8 mouse cellular contexts compared by ENCODE assay signal in the genomic region with DNA sequence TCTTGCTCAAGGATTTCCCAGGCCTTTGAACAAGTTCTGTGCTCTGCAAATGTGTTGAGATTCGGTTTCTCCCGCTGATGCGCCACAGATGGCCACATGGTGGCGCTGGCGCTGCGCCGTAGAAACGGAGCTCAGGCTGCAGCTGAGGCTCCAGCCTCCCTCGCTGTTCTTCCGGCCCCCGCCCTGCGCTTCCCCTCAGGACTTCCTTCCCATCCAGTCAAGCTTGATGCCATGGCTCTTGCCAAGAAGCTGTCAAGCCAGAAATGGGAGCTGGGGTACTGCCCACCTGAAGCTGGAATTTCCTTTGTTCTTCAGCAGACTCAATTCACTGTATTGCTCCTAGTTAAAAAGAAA.
A peak's percentile ranks its signal among the peaks of the same experiment; 100 is the strongest.
DNase-seq lines count a peak whose midpoint lies in the region; ATAC-seq lines count a peak whose summit lies in the region.

No protein-coding gene starts in this region.

- 0 out of 2 replicates have a peak, but pooled peaks cover 3% of the 10 kb centered on the region for H3K4me1 ChIP-seq in midbrain, embryonic 12.5 days

- peak; percentile 96 for ATAC-seq in midbrain, embryonic 12.5 days (ENCODE audit: low FRiP score, low read depth)

- no peaks in the 10 kb centered on the region for H3K27me3 ChIP-seq in midbrain, embryonic 12.5 days

- H3K9ac ChIP-seq in midbrain, embryonic 12.5 days (replicated peaks), result no peak overlapping the region

- WGBS in midbrain, embryonic 12.5 days, result 2% methylated on average over 12 of the region's 12 CpGs

- H3K4me3 ChIP-seq in midbrain, embryonic 12.5 days, result no peak overlapping the region

- H3K36me3 ChIP-seq in midbrain, embryonic 12.5 days, result no peaks in the 10 kb centered on the region

- intact Hi-C loops in left cerebral cortex, postnatal 36 days (cut with DNase I), result loop anchor here (2.0 to 10.0 kb wide), 5 partner anchors 74 to 1436 kb away; no protein-coding TSS in a partner anchor

- no peak overlapping the region for H3K27ac ChIP-seq in midbrain, embryonic 12.5 days (replicated peaks)

- peak; percentile 87 to 92 for DNase-seq in adrenal gland, postnatal 36 days
- DNase-seq in embryo, embryonic 9.5 days (ENCODE audit: extremely low spot score), result peak; percentile 82
- peak; percentile 99 for DNase-seq in heart, adult 11 months
- DNase-seq in kidney, adult 11 months, result peak; percentile 89
- peak; percentile 87 to 88 for DNase-seq in left cerebral cortex, postnatal 36 days (ENCODE audit: low spot score in 2 of 2)
- DNase-seq in spleen, postnatal 14 days (ENCODE audit: low spot score in 2 of 2), result peak; percentile 7 to 17
- no peak for DNase-seq in T-cell, adult 2 months (ENCODE audit: low spot score)

- H3K9me3 ChIP-seq in midbrain, embryonic 12.5 days, result no peaks in the 10 kb centered on the region

- no peak overlapping the region for H3K4me2 ChIP-seq in midbrain, embryonic 12.5 days (replicated peaks)
